Mouse (Mus musculus): ENCODE results near the gene Comtd1. TPM values are rescaled to one million over a fixed set of nuclear protein-coding genes. Genes with fewer than 3 reads are reported as not detected.

Comtd1 gene
- polyA plus RNA-seq, 1 experiment from 2014 or later: 38.6 TPM

DNA sequence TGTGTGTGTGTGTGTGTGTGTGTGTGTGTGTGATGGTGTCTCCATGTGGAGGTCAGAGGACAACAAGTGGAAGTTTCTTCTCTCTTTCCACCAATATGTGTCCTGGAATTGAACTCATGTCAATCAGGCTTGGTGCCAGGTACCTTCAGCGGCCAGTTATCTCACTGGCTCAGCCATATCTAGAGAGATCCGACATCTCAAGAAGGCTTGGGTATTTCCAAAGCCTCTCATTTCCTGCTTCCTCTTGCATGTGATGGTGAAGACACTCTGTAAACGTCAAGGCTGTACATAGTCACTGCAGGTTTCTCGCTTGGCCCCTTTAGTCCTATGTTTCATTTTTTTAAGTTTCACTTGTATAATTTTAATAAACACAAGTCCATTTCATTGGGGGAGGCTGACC, 35.6 kb downstream of the Comtd1 start:
- ATAC-seq (replicated peaks; ENCODE audit: insufficient number of reproducible peaks, low FRiP score, low TSS enrichment): no peak
- WGBS (ENCODE audit: insufficient replicate concordance): 34% methylated on average over 4 of the region's 4 CpGs

DNA sequence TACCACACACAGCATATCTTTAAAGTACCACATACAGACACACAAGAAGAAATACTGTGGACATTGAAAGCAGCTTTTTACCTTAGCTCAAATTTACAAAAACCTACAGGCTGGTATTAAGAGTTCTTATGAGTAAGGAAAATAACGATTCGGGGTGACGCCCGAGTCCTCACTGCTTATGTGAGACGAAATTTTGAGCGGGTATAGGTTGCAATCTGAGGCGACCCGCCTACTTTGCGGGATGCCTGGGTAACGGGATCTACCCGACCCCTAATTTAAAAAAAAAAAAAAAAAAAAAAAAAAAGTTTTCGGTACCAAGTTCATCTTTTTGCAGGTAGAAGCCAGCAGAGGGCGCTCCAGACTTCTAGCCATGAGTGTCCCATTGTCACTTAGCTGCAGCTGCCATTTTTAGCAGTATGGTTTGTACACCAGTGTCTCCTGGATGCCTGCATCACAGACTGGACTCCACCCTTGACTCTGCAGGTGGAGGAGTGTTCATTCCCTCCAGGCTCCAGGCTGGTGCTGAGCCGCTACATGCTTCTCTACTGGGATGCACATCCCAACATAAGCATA, 36.1 kb downstream of the Comtd1 start:
- H3K36me3 ChIP-seq (ENCODE audit: control insufficient read depth, insufficient read depth, low read length): no peaks in the 10 kb centered on the region
- H3K9ac ChIP-seq (ENCODE audit: low read depth, low read length): no peak overlapping the region
- H3K9me3 ChIP-seq (replicated peaks; ENCODE audit: control insufficient read depth, low read length): no peaks in the 10 kb centered on the region
- peak overlapping the region; percentile 35 for H3K4me2 ChIP-seq
- H3K4me3 ChIP-seq (ENCODE audit: low read depth, low read length): no peak overlapping the region
- H3K27ac ChIP-seq (ENCODE audit: low read depth, low read length): no peak overlapping the region
- H3K4me1 ChIP-seq (ENCODE audit: control insufficient read depth, insufficient read depth, low read length): peaks cover 13% of the 10 kb centered on the region; the same call in 1 of the 2 replicates
- no peak for ATAC-seq (replicated peaks; ENCODE audit: insufficient number of reproducible peaks, low FRiP score, low TSS enrichment)
- H3K27me3 ChIP-seq (ENCODE audit: control insufficient read depth, insufficient read depth, low read length): no peaks in the 10 kb centered on the region
- WGBS (ENCODE audit: insufficient replicate concordance): 24% methylated on average over 14 of the region's 14 CpGs

More for the DNA sequence above, 35.6 kb downstream of the Comtd1 start:
- H3K4me2 ChIP-seq: no peak overlapping the region
- H3K27me3 ChIP-seq (ENCODE audit: control insufficient read depth, insufficient read depth, low read length): no peaks in the 10 kb centered on the region
- no peaks in the 10 kb centered on the region for H3K36me3 ChIP-seq (ENCODE audit: control insufficient read depth, insufficient read depth, low read length)
- no peak overlapping the region for H3K4me3 ChIP-seq (ENCODE audit: low read depth, low read length)
- peaks cover 13% of the 10 kb centered on the region; the same call in 1 of the 2 replicates for H3K4me1 ChIP-seq (ENCODE audit: control insufficient read depth, insufficient read depth, low read length)
- H3K9ac ChIP-seq (ENCODE audit: low read depth, low read length): no peak overlapping the region
- H3K27ac ChIP-seq (ENCODE audit: low read depth, low read length): no peak overlapping the region
- no peaks in the 10 kb centered on the region for H3K9me3 ChIP-seq (replicated peaks; ENCODE audit: control insufficient read depth, low read length)

DNA sequence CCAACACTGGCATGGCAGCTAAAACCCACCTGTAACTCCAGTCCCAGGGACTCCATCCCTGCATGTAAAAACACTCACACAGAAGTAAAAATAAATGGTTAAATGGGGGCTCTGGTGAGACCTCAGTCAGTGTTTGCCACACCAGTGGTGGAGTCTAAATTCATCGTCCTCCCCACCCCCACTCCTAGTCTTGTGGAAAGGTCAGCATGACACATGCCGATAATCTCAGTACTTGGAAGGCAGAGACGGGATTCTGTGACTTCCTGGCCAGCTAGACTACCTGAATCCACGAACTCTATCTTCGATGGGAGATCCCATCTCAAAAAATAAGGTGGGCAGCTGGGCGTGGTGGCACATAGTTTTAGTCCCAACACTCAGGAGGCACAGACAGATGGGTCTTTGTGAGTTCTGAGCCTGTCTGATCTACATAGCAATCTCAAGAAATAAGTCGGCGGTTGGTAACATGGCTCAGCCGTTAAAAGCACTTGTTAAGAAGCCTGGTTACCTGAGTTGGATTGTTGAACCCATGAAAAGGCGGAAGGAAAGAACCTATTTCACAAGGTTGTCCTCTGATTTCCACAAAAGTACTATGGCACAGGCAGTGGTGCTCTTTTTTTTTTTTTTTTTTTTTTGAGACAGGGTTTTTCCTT, 36.9 kb downstream of the Comtd1 start:
- Histone ChIP-seq H3K27ac (ENCODE audit: low read depth, low read length) (no peak overlapping the region), H3K4me2 (no peak overlapping the region), H3K9ac (ENCODE audit: low read depth, low read length) (no peak overlapping the region), H3K36me3 (ENCODE audit: control insufficient read depth, insufficient read depth, low read length) (no peaks in the 10 kb centered on the region), H3K4me3 (ENCODE audit: low read depth, low read length) (no peak overlapping the region), H3K27me3 (ENCODE audit: control insufficient read depth, insufficient read depth, low read length) (no peaks in the 10 kb centered on the region), H3K9me3 (replicated peaks; ENCODE audit: control insufficient read depth, low read length) (no peaks in the 10 kb centered on the region), H3K4me1 (ENCODE audit: control insufficient read depth, insufficient read depth, low read length) (peaks cover 13% of the 10 kb centered on the region; the same call in 1 of the 2 replicates)
- ATAC-seq (replicated peaks; ENCODE audit: insufficient number of reproducible peaks, low FRiP score, low TSS enrichment): no peak
- 65% methylated on average over 10 of the region's 10 CpGs for WGBS (ENCODE audit: insufficient replicate concordance)

DNA sequence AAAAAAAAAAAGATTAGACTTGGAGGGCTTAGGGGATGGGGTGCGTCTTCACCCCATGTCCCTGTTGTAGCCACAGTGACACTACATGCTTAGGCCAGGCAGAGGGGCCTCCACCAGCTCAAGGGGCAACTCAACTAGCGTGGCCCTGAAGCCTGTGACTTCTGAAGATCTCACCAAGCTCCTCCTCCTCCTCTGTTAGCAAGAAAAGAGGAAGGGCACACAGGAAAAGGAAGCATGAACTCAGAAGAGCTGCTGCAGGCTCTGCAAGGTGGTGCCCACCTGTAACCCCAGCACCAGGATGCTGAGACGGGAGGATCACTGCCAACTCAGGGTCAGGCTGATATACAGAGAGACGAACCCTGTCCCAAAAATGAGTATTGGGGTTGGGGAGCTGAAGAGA, 37.5 kb downstream of the Comtd1 start:
- H3K4me2 ChIP-seq: no peak overlapping the region

DNA sequence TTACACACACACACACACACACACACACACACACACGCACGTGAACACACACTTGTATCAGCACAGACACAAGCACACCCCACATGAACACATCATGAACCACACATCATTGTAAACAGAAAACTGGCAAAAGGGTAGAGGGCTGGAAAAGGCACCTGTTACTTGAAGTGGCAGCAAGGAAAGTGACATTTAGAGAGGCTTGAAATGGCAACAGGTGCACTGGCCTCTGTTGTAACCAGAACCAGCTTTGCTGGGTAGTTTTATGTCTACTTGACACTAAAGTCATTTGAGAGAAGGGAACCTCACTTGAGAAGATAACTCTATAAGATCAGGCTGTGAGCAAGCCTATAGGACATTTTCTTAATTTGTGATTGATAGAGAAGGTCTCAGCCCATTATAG, 39.4 kb downstream of the Comtd1 start:
- H3K9ac ChIP-seq (ENCODE audit: low read depth, low read length): no peak overlapping the region
- 88% methylated on average over 2 of the region's 2 CpGs for WGBS (ENCODE audit: insufficient replicate concordance)
- no peaks in the 10 kb centered on the region for H3K9me3 ChIP-seq (replicated peaks; ENCODE audit: control insufficient read depth, low read length)
- ATAC-seq (replicated peaks; ENCODE audit: insufficient number of reproducible peaks, low FRiP score, low TSS enrichment): no peak
- no peak overlapping the region for H3K4me2 ChIP-seq
- H3K4me1 ChIP-seq (ENCODE audit: control insufficient read depth, insufficient read depth, low read length): peaks cover 11% of the 10 kb centered on the region; the same call in 1 of the 2 replicates
- no peak overlapping the region for H3K27ac ChIP-seq (ENCODE audit: low read depth, low read length)
- no peaks in the 10 kb centered on the region for H3K27me3 ChIP-seq (ENCODE audit: control insufficient read depth, insufficient read depth, low read length)
- no peaks in the 10 kb centered on the region for H3K36me3 ChIP-seq (ENCODE audit: control insufficient read depth, insufficient read depth, low read length)
- H3K4me3 ChIP-seq (ENCODE audit: low read depth, low read length): no peak overlapping the region

More for the DNA sequence above, 37.5 kb downstream of the Comtd1 start:
- Histone ChIP-seq H3K27ac (ENCODE audit: low read depth, low read length) (no peak overlapping the region), H3K27me3 (ENCODE audit: control insufficient read depth, insufficient read depth, low read length) (no peaks in the 10 kb centered on the region), H3K36me3 (ENCODE audit: control insufficient read depth, insufficient read depth, low read length) (no peaks in the 10 kb centered on the region), H3K4me1 (ENCODE audit: control insufficient read depth, insufficient read depth, low read length) (peaks cover 13% of the 10 kb centered on the region; the same call in 1 of the 2 replicates), H3K4me3 (ENCODE audit: low read depth, low read length) (no peak overlapping the region), H3K9ac (ENCODE audit: low read depth, low read length) (no peak overlapping the region), H3K9me3 (replicated peaks; ENCODE audit: control insufficient read depth, low read length) (no peaks in the 10 kb centered on the region)
- ATAC-seq (replicated peaks; ENCODE audit: insufficient number of reproducible peaks, low FRiP score, low TSS enrichment): no peak
- 73% methylated on average over 4 of the region's 4 CpGs for WGBS (ENCODE audit: insufficient replicate concordance)

DNA sequence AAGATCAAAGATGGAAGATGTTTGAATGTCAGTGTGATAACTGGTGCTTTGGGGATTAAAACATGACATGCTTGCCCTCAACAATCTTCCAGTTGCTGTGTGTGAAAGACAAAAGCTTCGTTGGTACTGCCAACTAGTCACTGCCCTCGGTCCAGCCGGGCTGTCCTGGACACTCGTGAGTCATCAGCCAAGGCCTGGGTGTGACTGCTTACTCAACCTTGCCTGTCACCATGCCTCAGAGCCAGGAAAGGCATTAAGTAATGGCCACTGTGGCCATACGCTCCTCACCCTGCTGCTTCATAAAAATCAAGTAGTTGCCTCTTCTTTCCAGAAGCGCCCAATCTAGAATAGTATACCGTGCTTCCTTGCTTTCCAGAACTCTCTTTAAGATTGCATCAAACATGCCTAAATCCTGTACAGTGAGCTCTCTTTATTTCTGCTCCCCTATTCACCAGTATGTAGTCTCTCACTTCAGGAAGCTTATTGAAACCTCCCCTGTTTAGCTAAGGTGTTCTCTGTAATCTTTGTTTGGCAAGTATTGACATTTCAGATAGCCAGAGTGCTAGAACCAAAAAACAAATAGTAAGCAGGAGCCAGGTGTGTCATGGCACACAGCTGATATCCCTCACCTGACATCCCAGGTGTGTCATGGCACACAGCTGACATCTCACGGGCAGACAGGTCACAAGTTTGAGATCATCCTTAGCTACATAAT, 40.4 kb downstream of the Comtd1 start:
- ATAC-seq (replicated peaks; ENCODE audit: insufficient number of reproducible peaks, low FRiP score, low TSS enrichment): no peak
- H3K4me1 ChIP-seq (ENCODE audit: control insufficient read depth, insufficient read depth, low read length): peaks cover 6% of the 10 kb centered on the region; the same call in 1 of the 2 replicates
- H3K36me3 ChIP-seq (ENCODE audit: control insufficient read depth, insufficient read depth, low read length): no peaks in the 10 kb centered on the region
- no peak overlapping the region for H3K9ac ChIP-seq (ENCODE audit: low read depth, low read length)
- H3K4me2 ChIP-seq: no peak overlapping the region
- WGBS (ENCODE audit: insufficient replicate concordance): 73% methylated on average over 8 of the region's 8 CpGs
- no peaks in the 10 kb centered on the region for H3K27me3 ChIP-seq (ENCODE audit: control insufficient read depth, insufficient read depth, low read length)
- no peak overlapping the region for H3K27ac ChIP-seq (ENCODE audit: low read depth, low read length)
- H3K9me3 ChIP-seq (replicated peaks; ENCODE audit: control insufficient read depth, low read length): no peaks in the 10 kb centered on the region
- H3K4me3 ChIP-seq (ENCODE audit: low read depth, low read length): no peak overlapping the region

DNA sequence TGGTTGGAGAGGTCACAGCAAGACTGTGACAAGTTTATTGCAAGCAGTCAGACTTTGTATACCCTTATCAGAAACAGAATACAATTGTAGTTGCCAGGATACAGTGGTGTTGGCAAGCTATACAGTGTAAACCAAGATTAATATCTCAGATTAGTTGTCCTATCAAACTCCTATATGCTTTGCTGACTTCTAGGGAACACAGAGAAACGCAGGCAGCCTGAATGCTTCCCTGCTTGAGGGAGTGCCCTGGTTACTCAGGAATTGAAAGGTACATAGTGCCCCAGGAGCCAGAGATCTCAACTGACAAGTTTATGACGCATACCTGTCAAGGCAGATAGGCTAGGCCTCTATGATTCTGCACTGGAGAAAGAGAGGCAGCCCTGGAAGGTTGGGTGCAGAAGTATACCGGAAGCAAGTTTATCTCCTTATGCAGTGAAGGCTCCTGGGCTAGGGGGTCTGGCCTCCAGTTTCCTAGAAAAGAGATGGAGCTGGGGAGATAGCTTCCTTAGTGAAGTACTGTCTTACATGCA, 42.1 kb downstream of the Comtd1 start:
- H3K4me1 ChIP-seq (ENCODE audit: control insufficient read depth, insufficient read depth, low read length): peaks cover 4% of the 10 kb centered on the region; the same call in 1 of the 2 replicates
- H3K27ac ChIP-seq (ENCODE audit: low read depth, low read length): no peak overlapping the region
- no peak overlapping the region for H3K4me2 ChIP-seq
- 59% methylated on average over 3 of the region's 3 CpGs for WGBS (ENCODE audit: insufficient replicate concordance)
- no peak overlapping the region for H3K4me3 ChIP-seq (ENCODE audit: low read depth, low read length)
- H3K36me3 ChIP-seq (ENCODE audit: control insufficient read depth, insufficient read depth, low read length): no peaks in the 10 kb centered on the region
- H3K27me3 ChIP-seq (ENCODE audit: control insufficient read depth, insufficient read depth, low read length): no peaks in the 10 kb centered on the region
- ATAC-seq (replicated peaks; ENCODE audit: insufficient number of reproducible peaks, low FRiP score, low TSS enrichment): no peak
- H3K9ac ChIP-seq (ENCODE audit: low read depth, low read length): no peak overlapping the region
- no peaks in the 10 kb centered on the region for H3K9me3 ChIP-seq (replicated peaks; ENCODE audit: control insufficient read depth, low read length)

DNA sequence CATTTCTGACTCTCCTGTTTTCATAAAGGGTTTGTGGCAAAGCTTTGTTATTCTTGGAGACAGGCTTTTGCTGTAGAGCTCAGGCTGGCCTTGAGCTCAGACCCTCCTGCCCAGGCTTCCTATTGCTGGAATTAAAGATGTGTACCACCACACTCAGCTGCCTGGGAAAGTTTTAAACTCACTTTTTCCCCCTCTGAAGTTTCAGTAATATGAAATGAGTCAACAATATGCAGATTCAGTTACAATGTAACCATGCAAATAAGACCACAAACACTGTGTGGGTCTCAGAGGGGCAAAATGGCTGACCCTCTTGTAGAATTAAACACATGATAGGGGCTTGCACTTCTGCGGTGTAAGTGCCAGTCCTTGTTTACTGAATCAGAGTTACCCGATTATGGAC, 42.6 kb downstream of the Comtd1 start:
- Histone ChIP-seq H3K36me3 (ENCODE audit: control insufficient read depth, insufficient read depth, low read length) (no peaks in the 10 kb centered on the region), H3K4me3 (ENCODE audit: low read depth, low read length) (no peak overlapping the region), H3K27ac (ENCODE audit: low read depth, low read length) (no peak overlapping the region), H3K9ac (ENCODE audit: low read depth, low read length) (no peak overlapping the region), H3K27me3 (ENCODE audit: control insufficient read depth, insufficient read depth, low read length) (no peaks in the 10 kb centered on the region), H3K4me2 (no peak overlapping the region), H3K4me1 (ENCODE audit: control insufficient read depth, insufficient read depth, low read length) (no peaks in the 10 kb centered on the region), H3K9me3 (replicated peaks; ENCODE audit: control insufficient read depth, low read length) (no peaks in the 10 kb centered on the region)
- 88% methylated on average over 2 of the region's 2 CpGs for WGBS (ENCODE audit: insufficient replicate concordance)
- ATAC-seq (replicated peaks; ENCODE audit: insufficient number of reproducible peaks, low FRiP score, low TSS enrichment): no peak
